Mouse (Mus musculus): Measurements from ENCODE around the gene Ugt1a9. TPM values are rescaled to one million over a fixed set of nuclear protein-coding genes. Genes with fewer than 3 reads are reported as not detected.

The Ugt1a9 gene
- polyA plus RNA-seq, 1 experiment = not detected

- Histone ChIP-seq H3K27ac (ENCODE audit: control insufficient read depth, insufficient read depth, low read depth, low read length, poor library complexity) (no peak overlapping the region), H3K4me1 (ENCODE audit: control insufficient read depth, insufficient read depth, low read length) (no peaks in the 10 kb centered on the region; the same call in 1 of the 2 replicates), H3K4me3 (replicated peaks; ENCODE audit: control insufficient read depth, low read depth, low read length) (no peak overlapping the region)
- TF ChIP-seq CTCF (IDR thresholded peaks at IDR 0.05; ENCODE audit: control insufficient read depth, insufficient read depth, low read length) (no peak), POLR2A (IDR thresholded peaks at IDR 0.05; ENCODE audit: borderline replicate concordance, control insufficient read depth, low read depth, low read length) (no peak)
- 51% methylated on average over 2 of the region's 2 CpGs for WGBS
Measured at GRCm38 (mm10) chr1:88227482-88227881, 156.9 kb downstream of the Ugt1a9 start.

DNA sequence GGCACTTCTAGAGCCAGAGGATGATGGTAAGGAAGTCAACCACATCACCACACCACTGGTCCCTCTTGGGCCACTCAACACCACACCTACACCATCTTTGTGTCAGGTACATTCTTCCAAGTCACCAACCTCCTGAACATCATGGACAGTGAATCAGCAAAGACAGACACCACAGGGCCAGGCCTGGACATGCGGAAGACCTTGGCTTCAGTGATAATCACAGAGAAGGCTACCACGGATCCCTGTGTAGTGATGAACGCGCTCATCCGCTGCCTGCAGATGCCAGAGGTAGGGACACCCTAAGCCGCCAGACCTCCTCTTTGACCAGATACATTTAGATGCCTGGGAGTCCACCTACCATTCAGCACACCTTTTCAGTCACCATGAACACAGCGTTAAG is 157.5 kb downstream of the Ugt1a9 start:
- Histone ChIP-seq H3K4me3 (replicated peaks; ENCODE audit: control insufficient read depth, low read depth, low read length) (no peak overlapping the region), H3K4me1 (ENCODE audit: control insufficient read depth, insufficient read depth, low read length) (no peaks in the 10 kb centered on the region; the same call in 1 of the 2 replicates), H3K27ac (ENCODE audit: control insufficient read depth, insufficient read depth, low read depth, low read length, poor library complexity) (no peak overlapping the region)
- no peak for TF ChIP-seq POLR2A (IDR thresholded peaks at IDR 0.05; ENCODE audit: borderline replicate concordance, control insufficient read depth, low read depth, low read length)
- 66% methylated on average over 7 of the region's 7 CpGs for WGBS

DNA sequence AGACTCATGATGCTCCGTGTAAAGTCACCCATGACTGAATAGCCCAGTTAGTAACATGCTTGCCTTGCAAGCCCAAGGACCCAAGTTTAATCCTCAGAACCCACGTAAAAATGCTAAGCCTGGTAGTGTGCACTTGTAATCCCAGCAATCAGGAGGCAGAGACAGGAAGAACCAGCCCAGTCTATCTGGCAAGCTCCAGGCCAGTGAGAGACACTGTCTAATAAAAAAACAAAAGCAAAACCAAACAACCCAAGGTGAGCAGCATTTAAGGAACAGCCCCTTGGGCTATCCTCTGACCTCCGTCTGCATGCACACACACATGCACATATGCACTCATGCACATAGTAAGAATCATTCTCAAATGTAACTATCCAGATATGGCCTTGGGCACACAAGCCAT is 159.0 kb downstream of the Ugt1a9 start:
- no peak for TF ChIP-seq CTCF (IDR thresholded peaks at IDR 0.05; ENCODE audit: control insufficient read depth, insufficient read depth, low read length)
- TF ChIP-seq POLR2A (IDR thresholded peaks at IDR 0.05; ENCODE audit: borderline replicate concordance, control insufficient read depth, low read depth, low read length) = no peak
- Histone ChIP-seq H3K27ac (ENCODE audit: control insufficient read depth, insufficient read depth, low read depth, low read length, poor library complexity) (no peak overlapping the region), H3K4me3 (replicated peaks; ENCODE audit: control insufficient read depth, low read depth, low read length) (no peak overlapping the region), H3K4me1 (ENCODE audit: control insufficient read depth, insufficient read depth, low read length) (no peaks in the 10 kb centered on the region; the same call in 1 of the 2 replicates)
- WGBS = 73% methylated on average over 3 of the region's 3 CpGs

DNA sequence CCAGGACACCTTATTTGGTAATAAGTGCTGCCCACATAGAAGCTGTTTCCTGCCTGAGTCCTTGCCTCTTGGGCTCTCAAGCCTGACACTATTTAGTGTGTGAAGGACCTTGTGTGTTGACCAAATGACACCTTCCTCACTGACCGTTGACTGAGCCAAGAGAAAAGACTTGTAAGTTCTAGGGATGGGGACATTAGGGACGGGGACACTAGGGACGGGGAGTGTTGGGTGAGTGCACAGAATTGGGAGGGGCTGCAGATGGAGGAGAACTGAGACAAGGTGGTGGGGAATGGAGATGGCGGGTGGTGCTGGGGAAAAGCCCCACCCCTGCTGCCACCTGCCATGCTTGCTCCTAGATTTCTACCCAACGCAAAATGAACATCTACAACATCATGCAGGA is 159.4 kb downstream of the Ugt1a9 start:
- 78% methylated on average over 5 of the region's 5 CpGs for WGBS
- no peak overlapping the region for H3K27ac ChIP-seq (ENCODE audit: control insufficient read depth, insufficient read depth, low read depth, low read length, poor library complexity)

GRCm38 (mm10) chr1:88230421-88230820 is 159.8 kb downstream of the Ugt1a9 start:
- Histone ChIP-seq H3K4me3 (replicated peaks; ENCODE audit: control insufficient read depth, low read depth, low read length) (no peak overlapping the region), H3K4me1 (ENCODE audit: control insufficient read depth, insufficient read depth, low read length) (no peaks in the 10 kb centered on the region; the same call in 1 of the 2 replicates), H3K27ac (ENCODE audit: control insufficient read depth, insufficient read depth, low read depth, low read length, poor library complexity) (no peak overlapping the region)
- 70% methylated on average over 7 of the region's 7 CpGs for WGBS
- no peak for TF ChIP-seq CTCF (IDR thresholded peaks at IDR 0.05; ENCODE audit: control insufficient read depth, insufficient read depth, low read length)
- no peak for TF ChIP-seq POLR2A (IDR thresholded peaks at IDR 0.05; ENCODE audit: borderline replicate concordance, control insufficient read depth, low read depth, low read length)

More for the DNA sequence above, 159.4 kb downstream of the Ugt1a9 start:
- no peak for TF ChIP-seq CTCF (IDR thresholded peaks at IDR 0.05; ENCODE audit: control insufficient read depth, insufficient read depth, low read length)
- TF ChIP-seq POLR2A (IDR thresholded peaks at IDR 0.05; ENCODE audit: borderline replicate concordance, control insufficient read depth, low read depth, low read length) = no peak
- Histone ChIP-seq H3K4me1 (ENCODE audit: control insufficient read depth, insufficient read depth, low read length) (no peaks in the 10 kb centered on the region; the same call in 1 of the 2 replicates), H3K4me3 (replicated peaks; ENCODE audit: control insufficient read depth, low read depth, low read length) (no peak overlapping the region)

DNA sequence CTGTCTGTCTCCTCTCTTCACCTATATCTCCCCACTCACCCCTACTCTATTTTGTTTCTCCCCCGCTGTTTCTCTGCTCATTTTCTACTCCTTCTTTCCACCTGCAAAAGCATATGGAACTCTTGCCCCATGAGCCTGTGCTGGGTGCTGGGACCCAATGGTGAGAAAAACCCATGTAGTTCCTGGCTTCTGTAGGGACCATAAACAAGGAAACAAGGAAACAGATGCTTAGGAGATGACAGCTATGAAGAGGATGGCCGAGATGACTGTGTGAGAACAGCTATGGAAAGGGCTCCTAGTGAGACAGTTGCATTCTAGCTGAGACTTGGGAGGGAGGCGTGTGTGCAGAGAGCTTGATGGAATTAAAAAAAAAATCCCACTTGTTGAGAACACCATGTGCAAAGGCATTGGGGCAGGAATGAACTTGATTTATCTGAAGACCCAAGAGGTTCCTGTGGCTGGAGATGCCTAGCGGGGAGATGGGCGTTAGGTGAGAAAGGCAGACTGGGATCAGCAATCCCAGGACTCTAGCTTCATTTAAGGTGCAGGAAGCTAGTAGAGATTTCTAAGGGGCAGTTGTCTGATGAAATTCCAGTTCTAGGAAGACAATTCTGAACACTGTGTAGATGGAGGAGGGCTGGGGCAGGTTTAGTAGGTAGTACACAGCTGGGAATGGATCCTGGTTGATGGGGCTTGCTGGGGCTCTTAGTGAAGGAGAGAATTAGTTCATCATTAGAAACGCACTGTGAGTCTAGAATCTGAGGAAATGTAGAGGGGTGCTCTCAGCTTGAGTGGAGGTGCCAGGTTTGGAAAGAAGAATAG is 160.6 kb downstream of the Ugt1a9 start:
- no peak for TF ChIP-seq POLR2A (IDR thresholded peaks at IDR 0.05; ENCODE audit: borderline replicate concordance, control insufficient read depth, low read depth, low read length)
- no peak for TF ChIP-seq CTCF (IDR thresholded peaks at IDR 0.05; ENCODE audit: control insufficient read depth, insufficient read depth, low read length)
- 73% methylated on average over 6 of the region's 6 CpGs for WGBS
- Histone ChIP-seq H3K4me3 (replicated peaks; ENCODE audit: control insufficient read depth, low read depth, low read length) (no peak overlapping the region), H3K27ac (ENCODE audit: control insufficient read depth, insufficient read depth, low read depth, low read length, poor library complexity) (no peak overlapping the region), H3K4me1 (ENCODE audit: control insufficient read depth, insufficient read depth, low read length) (no peaks in the 10 kb centered on the region; the same call in 1 of the 2 replicates)

- WGBS = 62% methylated on average over 7 of the region's 7 CpGs
- Histone ChIP-seq H3K4me3 (replicated peaks; ENCODE audit: control insufficient read depth, low read depth, low read length) (no peak overlapping the region), H3K27ac (ENCODE audit: control insufficient read depth, insufficient read depth, low read depth, low read length, poor library complexity) (no peak overlapping the region), H3K4me1 (ENCODE audit: control insufficient read depth, insufficient read depth, low read length) (no peaks in the 10 kb centered on the region)
- TF ChIP-seq POLR2A (IDR thresholded peaks at IDR 0.05; ENCODE audit: borderline replicate concordance, control insufficient read depth, low read depth, low read length) = no peak
- TF ChIP-seq CTCF (IDR thresholded peaks at IDR 0.05; ENCODE audit: control insufficient read depth, insufficient read depth, low read length) = no peak
Measured at GRCm38 (mm10) chr1:88231803-88232499, 161.4 kb downstream of the Ugt1a9 start.

GRCm38 (mm10) chr1:88232664-88233380 is 162.2 kb downstream of the Ugt1a9 start:
- no peaks in the 10 kb centered on the region for H3K4me1 ChIP-seq (ENCODE audit: control insufficient read depth, insufficient read depth, low read length)
- WGBS = 52% methylated on average over 3 of the region's 3 CpGs
- H3K4me3 ChIP-seq (replicated peaks; ENCODE audit: control insufficient read depth, low read depth, low read length) = no peak overlapping the region
- no peak overlapping the region for H3K27ac ChIP-seq (ENCODE audit: control insufficient read depth, insufficient read depth, low read depth, low read length, poor library complexity)
- no peak for TF ChIP-seq CTCF (IDR thresholded peaks at IDR 0.05; ENCODE audit: control insufficient read depth, insufficient read depth, low read length)
- TF ChIP-seq POLR2A (IDR thresholded peaks at IDR 0.05; ENCODE audit: borderline replicate concordance, control insufficient read depth, low read depth, low read length) = no peak
